In genomic region chr3:84259281-84260023, GRCm38 (mm10) we compare ENCODE assay signal across 8 mouse cellular contexts. TPM values are rescaled to one million over a fixed set of nuclear protein-coding genes. Genes with fewer than 3 reads are reported as not detected.
DNase-seq lines count a peak whose midpoint lies in the region; ATAC-seq and TF ChIP-seq lines count a peak whose summit lies in the region.

No protein-coding gene starts in this region.

- no peak for TF ChIP-seq CTCF in testis, adult 2 months (IDR thresholded peaks at IDR 0.05; ENCODE audit: control insufficient read depth, insufficient read depth, insufficient replicate concordance, low read depth, low read length)
- no peak for TF ChIP-seq CTCF in spleen, adult 2 months (IDR thresholded peaks at IDR 0.05; ENCODE audit: extremely low read depth, insufficient read depth, insufficient read length, insufficient replicate concordance)

- ATAC-seq in embryonic facial prominence, embryonic 15.5 days (ENCODE audit: insufficient number of reproducible peaks, low FRiP score, low TSS enrichment, low read depth), result peak; percentile 75
- ATAC-seq in limb, embryonic 13.5 days (ENCODE audit: low FRiP score, low read depth), result peak; percentile 78
- peak; percentile 76 for ATAC-seq in midbrain, embryonic 14.5 days (ENCODE audit: low FRiP score, low TSS enrichment)

- peak overlapping the region; percentile 92 for H3K4me2 ChIP-seq in embryonic facial prominence, embryonic 15.5 days (replicated peaks)
- peak overlapping the region; percentile 96 for H3K4me2 ChIP-seq in limb, embryonic 13.5 days (replicated peaks)
- peak overlapping the region; percentile 92 for H3K4me2 ChIP-seq in midbrain, embryonic 14.5 days (ENCODE audit: low read length)

- H3K9me3 ChIP-seq in embryonic facial prominence, embryonic 15.5 days (replicated peaks), result no peaks in the 10 kb centered on the region
- H3K9me3 ChIP-seq in limb, embryonic 13.5 days, result no peaks in the 10 kb centered on the region
- no peaks in the 10 kb centered on the region for H3K9me3 ChIP-seq in midbrain, embryonic 14.5 days (ENCODE audit: control insufficient read depth, low read length)

- peak overlapping the region; percentile 78 for H3K9ac ChIP-seq in embryonic facial prominence, embryonic 15.5 days
- H3K9ac ChIP-seq in limb, embryonic 13.5 days, result peak overlapping the region; percentile 77
- peak overlapping the region; percentile 93 for H3K9ac ChIP-seq in midbrain, embryonic 14.5 days (replicated peaks; ENCODE audit: low read length)

- H3K36me3 ChIP-seq in testis, adult 2 months (ENCODE audit: control insufficient read depth, insufficient read depth, low read length), result no peaks in the 10 kb centered on the region
- H3K36me3 ChIP-seq in embryonic facial prominence, embryonic 15.5 days, result no peaks in the 10 kb centered on the region
- no peaks in the 10 kb centered on the region for H3K36me3 ChIP-seq in limb, embryonic 13.5 days
- no peaks in the 10 kb centered on the region for H3K36me3 ChIP-seq in midbrain, embryonic 14.5 days (ENCODE audit: control insufficient read depth, insufficient read depth, low read length)
- H3K36me3 ChIP-seq in spleen, adult 2 months (ENCODE audit: control insufficient read depth, insufficient read depth, low read length), result no peaks in the 10 kb centered on the region

- no peak for TF ChIP-seq POLR2A in testis, adult 2 months (IDR thresholded peaks at IDR 0.05; ENCODE audit: control insufficient read depth, low read depth, low read length)
- TF ChIP-seq POLR2A in spleen, adult 2 months (IDR thresholded peaks at IDR 0.05; ENCODE audit: low read depth, low read length), result no peak

- peaks cover 6% of the 10 kb centered on the region for H3K27me3 ChIP-seq in testis, adult 2 months (ENCODE audit: control insufficient read depth, insufficient read depth, low read length)
- no peaks in the 10 kb centered on the region; the same call in 1 of the 2 replicates for H3K27me3 ChIP-seq in embryonic facial prominence, embryonic 15.5 days
- peaks cover 51% of the 10 kb centered on the region for H3K27me3 ChIP-seq in limb, embryonic 13.5 days
- no peaks in the 10 kb centered on the region for H3K27me3 ChIP-seq in midbrain, embryonic 14.5 days (ENCODE audit: control insufficient read depth, insufficient read depth, low read length)
- H3K27me3 ChIP-seq in spleen, adult 2 months (ENCODE audit: control insufficient read depth, insufficient read depth, low read length), result peaks cover 3% of the 10 kb centered on the region; the same call in 1 of the 2 replicates

- H3K27ac ChIP-seq in testis, adult 2 months (ENCODE audit: control insufficient read depth, insufficient read depth, low read depth, low read length), result peak overlapping the region; percentile 25; the same call in 1 of the 2 replicates
- H3K27ac ChIP-seq in embryonic facial prominence, embryonic 15.5 days (replicated peaks), result peak overlapping the region; percentile 89
- peak overlapping the region; percentile 48; the same call in 1 of the 2 replicates for H3K27ac ChIP-seq in limb, embryonic 13.5 days
- H3K27ac ChIP-seq in midbrain, embryonic 14.5 days (replicated peaks; ENCODE audit: low read depth, low read length), result peak overlapping the region; percentile 95
- peak overlapping the region; percentile 47; the same call in 1 of the 2 replicates for H3K27ac ChIP-seq in spleen, adult 2 months (ENCODE audit: insufficient read depth, low read length)

- WGBS in embryonic facial prominence, embryonic 15.5 days, result under 1% methylated on average over 74 of the region's 74 CpGs
- WGBS in limb, embryonic 13.5 days, result under 1% methylated on average over 74 of the region's 74 CpGs
- WGBS in midbrain, embryonic 14.5 days, result under 1% methylated on average over 74 of the region's 74 CpGs
- under 1% methylated on average over 73 of the region's 74 CpGs for WGBS in spleen, adult 2 months

- no peak for DNase-seq in testis, postnatal 14 days (ENCODE audit: low spot score)
- peak; percentile 67 for DNase-seq in heart, adult 8-10 months (ENCODE audit: low spot score)
- peak; percentile 53 for DNase-seq in kidney, adult 9 months
- peak; percentile 85 for DNase-seq in midbrain, embryonic 14.5 days
- DNase-seq in spleen, adult 2 months (ENCODE audit: low read depth in 1 of 2, low spot score in 2 of 2), result peak; percentile 22 to 45

- peaks cover 5% of the 10 kb centered on the region for H3K4me1 ChIP-seq in testis, adult 2 months (ENCODE audit: control insufficient read depth, insufficient read depth, low read length)
- H3K4me1 ChIP-seq in embryonic facial prominence, embryonic 15.5 days, result peaks cover 9% of the 10 kb centered on the region
- H3K4me1 ChIP-seq in limb, embryonic 13.5 days, result peaks cover 27% of the 10 kb centered on the region
- peaks cover 40% of the 10 kb centered on the region for H3K4me1 ChIP-seq in midbrain, embryonic 14.5 days (ENCODE audit: control insufficient read depth, insufficient read depth, low read length)
- peaks cover 3% of the 10 kb centered on the region; the same call in 1 of the 2 replicates for H3K4me1 ChIP-seq in spleen, adult 2 months (ENCODE audit: control insufficient read depth, insufficient read depth, insufficient read length)

- peak overlapping the region; percentile 88 for H3K4me3 ChIP-seq in testis, adult 2 months (ENCODE audit: control insufficient read depth, low read depth, low read length)
- peak overlapping the region; percentile 68 for H3K4me3 ChIP-seq in embryonic facial prominence, embryonic 15.5 days (replicated peaks)
- peak overlapping the region; percentile 58 for H3K4me3 ChIP-seq in limb, embryonic 13.5 days
- H3K4me3 ChIP-seq in midbrain, embryonic 14.5 days (replicated peaks; ENCODE audit: low read depth, low read length), result peak overlapping the region; percentile 71
- peak overlapping the region; percentile 75 for H3K4me3 ChIP-seq in spleen, adult 2 months (ENCODE audit: extremely low read depth, insufficient read depth, insufficient read length)

RNA-seq across cellular contexts. Expression of gene Trim2, which starts 47.2 kb away (rescaled TPM):
- 0.53 and 2.4 TPM in 2 replicates for polyA plus RNA-seq in testis, adult 2 months (2012; rRNA removed)
- 29.5 and 31.0 TPM in 2 replicates for polyA plus RNA-seq in embryonic facial prominence, embryonic 15.5 days (2015; fragmentation: Nextera tagmentation; extraction: Ambion mirVana)
- total RNA-seq in heart, adult 8-10 months (2022), result 1 to 10 TPM; 4.9 to 8.2 (median 6.7) TPM
- 19.7 and 20.9 TPM in 2 replicates for polyA plus RNA-seq in limb, embryonic 13.5 days (2015; fragmentation: Nextera tagmentation; extraction: Ambion mirVana)
- 144 and 154 TPM in 2 replicates for polyA plus RNA-seq in midbrain, embryonic 14.5 days (2014; fragmentation: Nextera tagmentation; extraction: Ambion mirVana)
- 5.7 and 7.2 TPM in 2 replicates for polyA plus RNA-seq in spleen, adult 2 months (2012; rRNA removed)

Comparison
In these comparisons a context has a peak if more than half of its experiments do, and no peak if none do; other contexts are left out.
1. H3K27ac ChIP-seq: peak in every context shown above with its lines; median percentile 95 in midbrain, embryonic 14.5 days; 89 in embryonic facial prominence, embryonic 15.5 days; 48 in limb, embryonic 13.5 days; 47 in spleen, adult 2 months; 25 in testis, adult 2 months.